Mouse (Mus musculus): Measurements from ENCODE around the gene Gm11938.
"Not testable (repeated sequence)": the region's sequence is repeated elsewhere in the genome, so short reads cannot be mapped to it uniquely, and the experiment has no call there.

The Gm11938 gene

GRCm38 (mm10) chr11:99603208-99603607, at the start of gene Gm11938:
TSS of gene Gm11938 (minus strand) at chr11:99603308.
- in situ Hi-C loops (cut with MboI; ENCODE audit: low pct_unique_long_range_greater_than_20kb in 1 of 2, low sequenced_read_pairs in 2 of 2, unreplicated experiment in 1 of 2): not testable (repeated sequence)

GRCm38 (mm10) chr11:99650136-99650535, 47.0 kb upstream of the Gm11938 start, which contains the start of gene Gm11555:
TSS of gene Gm11555 (minus strand) at chr11:99650236.
- in situ Hi-C loops (cut with MboI; ENCODE audit: low pct_unique_long_range_greater_than_20kb in 1 of 2, low sequenced_read_pairs in 2 of 2, unreplicated experiment in 1 of 2): no loop called here

- in situ Hi-C loops (cut with MboI; ENCODE audit: low pct_unique_long_range_greater_than_20kb in 1 of 2, low sequenced_read_pairs in 2 of 2, unreplicated experiment in 1 of 2): no loop called here
These were observed 43.3 kb upstream of the Gm11938 start for GRCm38 (mm10) chr11:99646444-99646843.

- in situ Hi-C loops (cut with MboI; ENCODE audit: low pct_unique_long_range_greater_than_20kb in 1 of 2, low sequenced_read_pairs in 2 of 2, unreplicated experiment in 1 of 2): no loop called here
These were observed 41.2 kb upstream of the Gm11938 start for GRCm38 (mm10) chr11:99644351-99644750.

GRCm38 (mm10) chr11:99643635-99644139, 40.6 kb upstream of the Gm11938 start, which contains the start of gene Krtap4-7:
TSS of gene Krtap4-7 (minus strand) at chr11:99644089.
- in situ Hi-C loops (cut with MboI; ENCODE audit: low pct_unique_long_range_greater_than_20kb in 1 of 2, low sequenced_read_pairs in 2 of 2, unreplicated experiment in 1 of 2): not testable (repeated sequence)

- in situ Hi-C loops (cut with MboI; ENCODE audit: low pct_unique_long_range_greater_than_20kb in 1 of 2, low sequenced_read_pairs in 2 of 2, unreplicated experiment in 1 of 2): no loop called here
These were observed 37.8 kb upstream of the Gm11938 start for GRCm38 (mm10) chr11:99640926-99641325.

GRCm38 (mm10) chr11:99637086-99637485, 34.0 kb upstream of the Gm11938 start:
- in situ Hi-C loops (cut with MboI; ENCODE audit: low pct_unique_long_range_greater_than_20kb in 1 of 2, low sequenced_read_pairs in 2 of 2, unreplicated experiment in 1 of 2): no loop called here

GRCm38 (mm10) chr11:99634653-99635134, 31.6 kb upstream of the Gm11938 start, which contains the start of gene Krtap4-2:
TSS of gene Krtap4-2 (minus strand) at chr11:99635084.
- in situ Hi-C loops (cut with MboI; ENCODE audit: low pct_unique_long_range_greater_than_20kb in 1 of 2, low sequenced_read_pairs in 2 of 2, unreplicated experiment in 1 of 2): no loop called here

GRCm38 (mm10) chr11:99633293-99633692, 30.2 kb upstream of the Gm11938 start:
- in situ Hi-C loops (cut with MboI; ENCODE audit: low pct_unique_long_range_greater_than_20kb in 1 of 2, low sequenced_read_pairs in 2 of 2, unreplicated experiment in 1 of 2): no loop called here

- in situ Hi-C loops (cut with MboI; ENCODE audit: low pct_unique_long_range_greater_than_20kb in 1 of 2, low sequenced_read_pairs in 2 of 2, unreplicated experiment in 1 of 2): no loop called here
These were observed 27.8 kb upstream of the Gm11938 start for GRCm38 (mm10) chr11:99630890-99631289.

GRCm38 (mm10) chr11:99628138-99628537, 25.0 kb upstream of the Gm11938 start, which contains the start of gene Krtap4-1:
TSS of gene Krtap4-1 (minus strand) at chr11:99628238.
- in situ Hi-C loops (cut with MboI; ENCODE audit: low pct_unique_long_range_greater_than_20kb in 1 of 2, low sequenced_read_pairs in 2 of 2, unreplicated experiment in 1 of 2): no loop called here

GRCm38 (mm10) chr11:99620335-99620734, 17.2 kb upstream of the Gm11938 start, which contains the start of gene Gm11562:
TSS of gene Gm11562 (minus strand) at chr11:99620435.
- in situ Hi-C loops (cut with MboI; ENCODE audit: low pct_unique_long_range_greater_than_20kb in 1 of 2, low sequenced_read_pairs in 2 of 2, unreplicated experiment in 1 of 2): no loop called here

- in situ Hi-C loops (cut with MboI; ENCODE audit: low pct_unique_long_range_greater_than_20kb in 1 of 2, low sequenced_read_pairs in 2 of 2, unreplicated experiment in 1 of 2): no loop called here
These were observed 11.8 kb upstream of the Gm11938 start, which contains the start of gene Krtap2-4 for GRCm38 (mm10) chr11:99614796-99615363. TSS of gene Krtap2-4 (minus strand) at chr11:99614846.

- in situ Hi-C loops (cut with MboI; ENCODE audit: low pct_unique_long_range_greater_than_20kb in 1 of 2, low sequenced_read_pairs in 2 of 2, unreplicated experiment in 1 of 2): not testable (repeated sequence)
These were observed 7.0 kb upstream of the Gm11938 start, which contains the start of gene Gm11937 for GRCm38 (mm10) chr11:99610089-99610488. TSS of gene Gm11937 (minus strand) at chr11:99610189.

- in situ Hi-C loops (cut with MboI; ENCODE audit: low pct_unique_long_range_greater_than_20kb in 1 of 2, low sequenced_read_pairs in 2 of 2, unreplicated experiment in 1 of 2): no loop called here
These were observed 6.0 kb upstream of the Gm11938 start for GRCm38 (mm10) chr11:99609126-99609525.

GRCm38 (mm10) chr11:99597742-99598141, 5.4 kb downstream of the Gm11938 start, which contains the start of gene Krtap9-3:
TSS of gene Krtap9-3 (minus strand) at chr11:99598105.
- in situ Hi-C loops (cut with MboI; ENCODE audit: low pct_unique_long_range_greater_than_20kb in 1 of 2, low sequenced_read_pairs in 2 of 2, unreplicated experiment in 1 of 2): not testable (repeated sequence)

GRCm38 (mm10) chr11:99590981-99591380, 12.1 kb downstream of the Gm11938 start, which contains the start of gene Krtap1-3:
TSS of gene Krtap1-3 (minus strand) at chr11:99591339.
- in situ Hi-C loops (cut with MboI; ENCODE audit: low pct_unique_long_range_greater_than_20kb in 1 of 2, low sequenced_read_pairs in 2 of 2, unreplicated experiment in 1 of 2): no loop called here

- in situ Hi-C loops (cut with MboI; ENCODE audit: low pct_unique_long_range_greater_than_20kb in 1 of 2, low sequenced_read_pairs in 2 of 2, unreplicated experiment in 1 of 2): no loop called here
These were observed 18.0 kb downstream of the Gm11938 start for GRCm38 (mm10) chr11:99585096-99585495.

- in situ Hi-C loops (cut with MboI; ENCODE audit: low pct_unique_long_range_greater_than_20kb in 1 of 2, low sequenced_read_pairs in 2 of 2, unreplicated experiment in 1 of 2): no loop called here
These were observed 19.8 kb downstream of the Gm11938 start, which contains the start of gene Krtap1-4 for GRCm38 (mm10) chr11:99583245-99583704. TSS of gene Krtap1-4 (minus strand) at chr11:99583654.
